ENCODE assay signal across 9 mouse cellular contexts in the genomic region with DNA sequence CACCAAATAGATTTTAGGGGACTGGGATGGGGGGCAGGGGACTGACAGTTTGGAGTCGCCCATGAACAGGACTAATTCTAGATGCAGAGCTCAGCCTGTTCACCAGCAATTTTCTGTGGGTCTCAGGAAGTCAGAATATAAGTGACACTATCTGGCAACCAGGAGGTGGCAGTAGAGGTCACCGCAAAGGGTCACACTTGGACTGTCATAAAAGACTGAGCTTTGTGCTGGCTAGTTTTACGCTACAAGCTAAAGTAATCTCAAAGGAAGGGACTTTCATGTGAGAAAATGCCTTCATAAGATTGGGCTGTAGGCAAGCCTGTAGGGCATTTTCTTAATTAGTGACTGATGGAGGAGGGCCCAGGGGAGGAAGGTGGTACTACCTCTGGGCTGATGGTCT. TPM values are rescaled to one million over a fixed set of nuclear protein-coding genes. Genes with fewer than 3 reads are reported as not detected.
DNase-seq lines count a peak whose midpoint lies in the region; ATAC-seq and TF ChIP-seq lines count a peak whose summit lies in the region.
"Had no signal": no experiment of that assay in that cellular context is flagged by ENCODE, and none has a peak within 500 bp of the region (broad histone marks: within the 10 kb centered on the region; RNA-seq: fewer than 3 reads in every experiment).

No protein-coding gene starts in this region.

- no peak overlapping the region for H3K4me2 ChIP-seq in forebrain, embryonic 16.5 days (ENCODE audit: low read length)
- H3K4me2 ChIP-seq in lung, embryonic 14.5 days = no peak overlapping the region
- H3K4me2 ChIP-seq: stomach, embryonic 15.5 days had no signal

- H3K9me3 ChIP-seq in forebrain, embryonic 10.5 days = no peaks in the 10 kb centered on the region
- H3K9me3 ChIP-seq in forebrain, embryonic 16.5 days (ENCODE audit: control insufficient read depth, low read length) = no peaks in the 10 kb centered on the region
- H3K9me3 ChIP-seq in lung, embryonic 14.5 days (ENCODE audit: low read depth, low read length) = no peaks in the 10 kb centered on the region
- H3K9me3 ChIP-seq: stomach, embryonic 15.5 days had no signal

- no peak overlapping the region for H3K4me3 ChIP-seq in forebrain, embryonic 10.5 days
- H3K4me3 ChIP-seq in forebrain, embryonic 16.5 days (replicated peaks; ENCODE audit: low read length) = no peak overlapping the region
- H3K4me3 ChIP-seq in lung, embryonic 14.5 days (ENCODE audit: low read depth, low read length) = no peak overlapping the region
- H3K4me3 ChIP-seq: stomach, embryonic 15.5 days had no signal

- 37% methylated on average over 3 of the region's 3 CpGs for WGBS in forebrain, embryonic 10.5 days
- 29% methylated on average over 3 of the region's 3 CpGs for WGBS in forebrain, embryonic 16.5 days
- 40% methylated on average over 3 of the region's 3 CpGs for WGBS in lung, embryonic 14.5 days

- peak; percentile 34 for DNase-seq in forebrain, embryonic 10.5 days (ENCODE audit: extremely low spot score, low spot score)
- DNase-seq in right cerebral cortex, postnatal 14 days = peak; percentile 23
- DNase-seq in right cerebral cortex, postnatal 4 days = no peak
- DNase-seq in cerebellum, postnatal 36 days = peak; percentile 64 to 72
- peak; percentile 56 to 61 for DNase-seq in heart, postnatal 36 days
- DNase-seq in lung, embryonic 14.5 days = peak; percentile 91
- DNase-seq in thymus, postnatal 14 days = peak; percentile 41

- no peaks in the 10 kb centered on the region for H3K36me3 ChIP-seq in forebrain, embryonic 10.5 days (replicated peaks)
- no peaks in the 10 kb centered on the region for H3K36me3 ChIP-seq in forebrain, embryonic 16.5 days (ENCODE audit: control insufficient read depth, insufficient read depth)
- H3K36me3 ChIP-seq in lung, embryonic 14.5 days (ENCODE audit: insufficient read depth) = no peaks in the 10 kb centered on the region
- H3K36me3 ChIP-seq: stomach, embryonic 15.5 days had no signal

- intact Hi-C loops in heart, postnatal 36 days (cut with DNase I) = loop anchor here (2.0 to 10.0 kb wide), 3 partner anchors 155 to 475 kb away; no protein-coding TSS in a partner anchor

- H3K27ac ChIP-seq in forebrain, embryonic 10.5 days = no peak overlapping the region
- no peak overlapping the region for H3K27ac ChIP-seq in forebrain, embryonic 16.5 days (ENCODE audit: low read length)
- no peak overlapping the region for H3K27ac ChIP-seq in lung, embryonic 14.5 days (ENCODE audit: low read depth)
- H3K27ac ChIP-seq: stomach, embryonic 15.5 days had no signal

- ATAC-seq in forebrain, embryonic 16.5 days = no peak
- peak; percentile 47; the same call in 1 of the 2 replicates for ATAC-seq in lung, embryonic 14.5 days (ENCODE audit: insufficient read depth)

- no peaks in the 10 kb centered on the region for H3K4me1 ChIP-seq in forebrain, embryonic 10.5 days
- no peaks in the 10 kb centered on the region for H3K4me1 ChIP-seq in forebrain, embryonic 16.5 days (replicated peaks; ENCODE audit: control insufficient read depth, insufficient read depth, low read length)
- H3K4me1 ChIP-seq in lung, embryonic 14.5 days (ENCODE audit: insufficient read depth) = no peaks in the 10 kb centered on the region
- H3K4me1 ChIP-seq: stomach, embryonic 15.5 days had no signal

- H3K9ac ChIP-seq in forebrain, embryonic 16.5 days (replicated peaks; ENCODE audit: low read depth, low read length) = no peak overlapping the region
- no peak overlapping the region for H3K9ac ChIP-seq in lung, embryonic 14.5 days
- H3K9ac ChIP-seq: stomach, embryonic 15.5 days had no signal

- TF ChIP-seq CTCF in lung, embryonic 14.5 days (IDR thresholded peaks at IDR 0.05; ENCODE audit: low read depth) = peak; percentile 82

- H3K27me3 ChIP-seq in forebrain, embryonic 10.5 days (ENCODE audit: poor library complexity, severe bottlenecking) = no peaks in the 10 kb centered on the region
- no peaks in the 10 kb centered on the region for H3K27me3 ChIP-seq in forebrain, embryonic 16.5 days (replicated peaks; ENCODE audit: control insufficient read depth, insufficient read depth, low read length)
- H3K27me3 ChIP-seq in lung, embryonic 14.5 days (ENCODE audit: insufficient read depth, low read length) = no peaks in the 10 kb centered on the region
- H3K27me3 ChIP-seq: stomach, embryonic 15.5 days had no signal

RNA-seq across cellular contexts. Expression of gene Palm2, which starts 17.8 kb away (rescaled TPM):
- polyA plus RNA-seq in forebrain, embryonic 10.5 days (2016; fragmentation: Nextera tagmentation; extraction: Ambion mirVana) = 2.9 TPM in 2 replicates
- 6.7 and 14.2 TPM in 2 replicates for polyA plus RNA-seq in forebrain, embryonic 16.5 days (2015; fragmentation: Nextera tagmentation; extraction: Ambion mirVana)
- total RNA-seq in heart, postnatal 36 days (2021) = 10 to 100 TPM in 1 of 2 experiments, 1 to 10 TPM in 1; 4.9 to 14.8 TPM
- 7.5 and 9.3 TPM in 2 replicates for polyA plus RNA-seq in lung, embryonic 14.5 days (2014; fragmentation: Nextera tagmentation; extraction: Ambion mirVana)
